Mouse (Mus musculus): Measurements from ENCODE around the gene Cmip. TPM values are rescaled to one million over a fixed set of nuclear protein-coding genes. Genes with fewer than 3 reads are reported as not detected.
A peak's percentile ranks its signal among the peaks of the same experiment; 100 is the strongest.

The Cmip gene
- polyA plus RNA-seq, 1 experiment from 2014 or later, result 9.8 TPM

- DNase-seq (ENCODE audit: extremely low spot score, low spot score), result no peak
- 87% methylated on average over 8 of the region's 8 CpGs for WGBS
- H3K36me3 ChIP-seq (replicated peaks), result peaks cover 28% of the 10 kb centered on the region
- no peak overlapping the region for H3K27ac ChIP-seq
- no peaks in the 10 kb centered on the region for H3K27me3 ChIP-seq (ENCODE audit: poor library complexity, severe bottlenecking)
- H3K4me3 ChIP-seq, result no peak overlapping the region
- H3K9me3 ChIP-seq, result peaks cover 11% of the 10 kb centered on the region; the same call in 1 of the 2 replicates
- peaks cover 15% of the 10 kb centered on the region for H3K4me1 ChIP-seq
These were observed 131.5 kb downstream of the Cmip start for GRCm38 (mm10) chr8:117388370-117388769.

GRCm38 (mm10) chr8:117393853-117394252 lies 137.0 kb downstream of the Cmip start:
- H3K36me3 ChIP-seq (replicated peaks), result peaks cover 31% of the 10 kb centered on the region
- no peak overlapping the region; the same call in 1 of the 2 replicates for H3K27ac ChIP-seq
- H3K27me3 ChIP-seq (ENCODE audit: poor library complexity, severe bottlenecking), result no peaks in the 10 kb centered on the region
- H3K9me3 ChIP-seq, result no peaks in the 10 kb centered on the region
- DNase-seq (ENCODE audit: extremely low spot score, low spot score), result no peak
- no peak overlapping the region for H3K4me3 ChIP-seq
- WGBS, result 76% methylated on average over 6 of the region's 6 CpGs
- peaks cover 17% of the 10 kb centered on the region; the same call in 1 of the 2 replicates for H3K4me1 ChIP-seq

- Histone ChIP-seq H3K4me1 (peaks cover 21% of the 10 kb centered on the region; the same call in 1 of the 2 replicates), H3K27ac (0 out of 2 replicates have a peak overlapping the region, but pooled peaks have one; percentile 22), H3K4me3 (no peak overlapping the region), H3K27me3 (ENCODE audit: poor library complexity, severe bottlenecking) (no peaks in the 10 kb centered on the region), H3K36me3 (replicated peaks) (peaks cover 28% of the 10 kb centered on the region), H3K9me3 (no peaks in the 10 kb centered on the region)
- DNase-seq (ENCODE audit: extremely low spot score, low spot score), result no peak
- WGBS, result 94% methylated on average over 7 of the region's 7 CpGs
These were observed 138.2 kb downstream of the Cmip start for GRCm38 (mm10) chr8:117395055-117395454.

- Histone ChIP-seq H3K36me3 (replicated peaks) (peaks cover 32% of the 10 kb centered on the region), H3K27ac (no peak overlapping the region)
- WGBS, result 97% methylated on average over 4 of the region's 4 CpGs
These were observed 140.0 kb downstream of the Cmip start for GRCm38 (mm10) chr8:117396884-117397283.

GRCm38 (mm10) chr8:117397751-117398150 lies 140.9 kb downstream of the Cmip start:
- no peak overlapping the region for H3K4me3 ChIP-seq
- no peak overlapping the region for H3K27ac ChIP-seq
- WGBS, result 97% methylated on average over 15 of the region's 15 CpGs

More at GRCm38 (mm10) chr8:117396884-117397283, 140.0 kb downstream of the Cmip start:
- H3K9me3 ChIP-seq, result no peaks in the 10 kb centered on the region
- peaks cover 18% of the 10 kb centered on the region for H3K4me1 ChIP-seq
- no peak overlapping the region for H3K4me3 ChIP-seq
- no peak for DNase-seq (ENCODE audit: extremely low spot score, low spot score)
- H3K27me3 ChIP-seq (ENCODE audit: poor library complexity, severe bottlenecking), result no peaks in the 10 kb centered on the region

GRCm38 (mm10) chr8:117399229-117399628 lies 142.4 kb downstream of the Cmip start:
- H3K27ac ChIP-seq, result no peak overlapping the region
- DNase-seq (ENCODE audit: extremely low spot score, low spot score), result no peak
- H3K9me3 ChIP-seq, result no peaks in the 10 kb centered on the region
- no peak overlapping the region for H3K4me3 ChIP-seq
- H3K27me3 ChIP-seq (ENCODE audit: poor library complexity, severe bottlenecking), result no peaks in the 10 kb centered on the region
- H3K4me1 ChIP-seq, result peaks cover 34% of the 10 kb centered on the region
- peaks cover 32% of the 10 kb centered on the region for H3K36me3 ChIP-seq (replicated peaks)
- WGBS, result 90% methylated on average over 8 of the region's 8 CpGs

More at GRCm38 (mm10) chr8:117397751-117398150, 140.9 kb downstream of the Cmip start:
- Histone ChIP-seq H3K36me3 (replicated peaks) (peaks cover 32% of the 10 kb centered on the region), H3K27me3 (ENCODE audit: poor library complexity, severe bottlenecking) (no peaks in the 10 kb centered on the region), H3K9me3 (no peaks in the 10 kb centered on the region), H3K4me1 (peaks cover 27% of the 10 kb centered on the region)
- DNase-seq (ENCODE audit: extremely low spot score, low spot score), result no peak

- Histone ChIP-seq H3K4me1 (peaks cover 34% of the 10 kb centered on the region), H3K4me3 (no peak overlapping the region), H3K27ac (no peak overlapping the region), H3K27me3 (ENCODE audit: poor library complexity, severe bottlenecking) (no peaks in the 10 kb centered on the region), H3K9me3 (no peaks in the 10 kb centered on the region), H3K36me3 (replicated peaks) (peaks cover 23% of the 10 kb centered on the region)
- DNase-seq (ENCODE audit: extremely low spot score, low spot score), result no peak
- 90% methylated on average over 6 of the region's 6 CpGs for WGBS
These were observed 144.0 kb downstream of the Cmip start for GRCm38 (mm10) chr8:117400820-117401219.

GRCm38 (mm10) chr8:117401880-117402279 lies 145.0 kb downstream of the Cmip start:
- 81% methylated on average over 14 of the region's 14 CpGs for WGBS
- H3K4me1 ChIP-seq, result peaks cover 34% of the 10 kb centered on the region
- H3K9me3 ChIP-seq, result no peaks in the 10 kb centered on the region
- H3K4me3 ChIP-seq, result no peak overlapping the region
- no peak for DNase-seq (ENCODE audit: extremely low spot score, low spot score)
- no peaks in the 10 kb centered on the region for H3K27me3 ChIP-seq (ENCODE audit: poor library complexity, severe bottlenecking)
- peaks cover 12% of the 10 kb centered on the region for H3K36me3 ChIP-seq (replicated peaks)
- H3K27ac ChIP-seq, result no peak overlapping the region

- no peak for DNase-seq (ENCODE audit: extremely low spot score, low spot score)
- Histone ChIP-seq H3K4me1 (peaks cover 34% of the 10 kb centered on the region), H3K36me3 (replicated peaks) (peaks cover 4% of the 10 kb centered on the region; the same call in 1 of the 2 replicates), H3K9me3 (no peaks in the 10 kb centered on the region), H3K27me3 (ENCODE audit: poor library complexity, severe bottlenecking) (no peaks in the 10 kb centered on the region), H3K27ac (peak overlapping the region; percentile 5; the same call in 1 of the 2 replicates), H3K4me3 (no peak overlapping the region)
- 78% methylated on average over 9 of the region's 9 CpGs for WGBS
These were observed 146.2 kb downstream of the Cmip start for GRCm38 (mm10) chr8:117402911-117403704.

GRCm38 (mm10) chr8:117403705-117404476 lies 147.0 kb downstream of the Cmip start:
- H3K9me3 ChIP-seq, result no peaks in the 10 kb centered on the region
- no peak for DNase-seq (ENCODE audit: extremely low spot score, low spot score)
- no peaks in the 10 kb centered on the region for H3K27me3 ChIP-seq (ENCODE audit: poor library complexity, severe bottlenecking)
- H3K4me3 ChIP-seq, result no peak overlapping the region
- WGBS, result 75% methylated on average over 14 of the region's 14 CpGs
- H3K36me3 ChIP-seq (replicated peaks), result peaks cover 4% of the 10 kb centered on the region; the same call in 1 of the 2 replicates
- H3K27ac ChIP-seq, result no peak overlapping the region; the same call in 1 of the 2 replicates
- H3K4me1 ChIP-seq, result peaks cover 36% of the 10 kb centered on the region

- H3K36me3 ChIP-seq (replicated peaks), result peaks cover under 1% of the 10 kb centered on the region; the same call in 1 of the 2 replicates
- no peak overlapping the region for H3K27ac ChIP-seq
- no peak for DNase-seq (ENCODE audit: extremely low spot score, low spot score)
- WGBS, result 92% methylated on average over 3 of the region's 3 CpGs
- H3K27me3 ChIP-seq (ENCODE audit: poor library complexity, severe bottlenecking), result no peaks in the 10 kb centered on the region
- H3K4me3 ChIP-seq, result no peak overlapping the region
- H3K4me1 ChIP-seq, result peaks cover 45% of the 10 kb centered on the region
- H3K9me3 ChIP-seq, result no peaks in the 10 kb centered on the region
These were observed 149.2 kb downstream of the Cmip start for GRCm38 (mm10) chr8:117406081-117406480.

- DNase-seq (ENCODE audit: extremely low spot score, low spot score), result no peak
- 84% methylated on average over 7 of the region's 7 CpGs for WGBS
- Histone ChIP-seq H3K27me3 (ENCODE audit: poor library complexity, severe bottlenecking) (no peaks in the 10 kb centered on the region), H3K27ac (no peak overlapping the region), H3K4me1 (peaks cover 21% of the 10 kb centered on the region), H3K36me3 (replicated peaks) (peaks cover 10% of the 10 kb centered on the region), H3K4me3 (no peak overlapping the region), H3K9me3 (no peaks in the 10 kb centered on the region)
These were observed 151.8 kb downstream of the Cmip start for GRCm38 (mm10) chr8:117408634-117409033.

Measured in forebrain, embryonic 10.5 days (tissue).